Mouse (Mus musculus): ENCODE measurements around the gene Cd300e.
"Not testable (repeated sequence)": the region's sequence is repeated elsewhere in the genome, so short reads cannot be mapped to it uniquely, and the experiment has no call there.

Gene Cd300e

DNA sequence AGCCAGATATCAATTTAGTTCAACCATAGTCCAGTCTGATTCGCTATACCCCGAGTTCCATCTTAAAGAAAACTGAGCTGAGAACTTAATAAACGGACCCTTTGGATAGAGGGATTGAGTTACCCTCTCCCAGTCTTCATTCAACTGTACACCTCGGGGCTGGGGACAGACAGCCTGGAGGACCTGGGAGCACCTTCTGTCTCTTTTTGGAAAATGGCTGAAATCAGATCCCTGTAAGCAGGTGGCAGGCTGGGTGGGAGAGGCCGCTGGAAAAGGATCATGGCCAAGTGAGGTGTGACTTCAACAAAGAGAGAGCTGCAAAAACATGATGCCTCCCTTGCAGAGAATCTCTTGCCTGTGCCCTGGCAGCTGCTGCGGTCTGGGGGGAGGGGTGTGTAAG, 20.2 kb upstream of the Cd300e start:
- no peak for DNase-seq (ENCODE audit: low read depth, low spot score)

DNA sequence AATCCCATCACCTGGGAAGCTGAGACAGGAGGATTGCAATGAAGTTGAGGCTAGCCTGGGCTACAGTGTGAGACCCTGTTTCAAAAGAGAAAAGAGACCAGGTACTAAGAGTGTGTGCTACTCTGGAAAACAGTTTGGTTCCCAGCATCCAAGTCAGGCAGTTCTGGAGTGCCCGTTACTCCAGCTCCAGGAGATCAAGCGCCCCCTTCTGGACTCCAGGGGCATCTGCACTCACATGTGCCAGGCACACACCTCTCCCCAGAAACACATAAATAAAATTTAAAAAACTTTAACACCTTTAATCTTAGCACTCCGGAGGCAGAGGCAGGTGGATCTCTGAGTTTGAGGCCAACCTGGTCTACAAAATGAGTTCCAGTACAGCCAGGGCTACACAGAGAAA, 19.4 kb upstream of the Cd300e start:
- no peak for DNase-seq (ENCODE audit: low read depth, low spot score)

DNA sequence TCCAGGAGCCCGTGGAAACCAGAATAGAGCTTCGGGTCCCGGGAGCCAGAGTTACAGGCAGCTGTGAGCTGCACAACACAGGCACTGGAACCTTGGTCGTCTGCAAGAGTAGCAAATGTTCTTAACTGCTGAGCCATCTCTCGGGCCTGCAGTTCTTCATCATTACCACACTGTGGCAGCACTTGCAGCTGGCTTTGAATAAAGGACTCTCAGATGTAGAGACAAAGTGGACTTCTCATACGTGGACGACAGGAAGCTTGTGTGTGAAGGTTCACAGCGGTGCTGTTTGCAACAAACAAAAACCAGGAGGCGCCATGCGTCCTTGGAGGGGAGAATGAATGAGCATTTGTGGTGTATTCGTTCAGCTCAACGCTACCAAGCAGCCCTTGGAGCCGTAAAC, 18.9 kb upstream of the Cd300e start:
- peak; percentile 61 for DNase-seq (ENCODE audit: low read depth, low spot score)

DNA sequence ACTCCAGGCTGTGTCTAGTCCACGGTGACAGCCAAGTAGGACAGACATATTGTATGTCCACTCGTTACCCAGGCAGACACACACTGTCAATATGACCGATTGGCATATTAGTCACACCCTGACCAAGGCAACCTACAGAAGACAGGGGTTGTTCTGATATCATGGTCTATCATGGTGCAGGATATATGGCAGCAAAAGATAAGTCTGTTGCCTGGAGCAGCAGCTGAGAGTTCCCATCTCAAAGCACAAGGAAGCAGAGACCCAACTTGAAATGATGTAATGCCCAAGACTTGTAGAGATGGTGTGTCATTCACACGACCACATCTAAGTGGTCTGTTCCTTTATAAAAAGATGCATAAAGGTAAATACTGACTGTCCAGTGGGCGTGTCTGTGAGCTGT, 16.7 kb upstream of the Cd300e start:
- no peak for DNase-seq (ENCODE audit: low read depth, low spot score)

DNA sequence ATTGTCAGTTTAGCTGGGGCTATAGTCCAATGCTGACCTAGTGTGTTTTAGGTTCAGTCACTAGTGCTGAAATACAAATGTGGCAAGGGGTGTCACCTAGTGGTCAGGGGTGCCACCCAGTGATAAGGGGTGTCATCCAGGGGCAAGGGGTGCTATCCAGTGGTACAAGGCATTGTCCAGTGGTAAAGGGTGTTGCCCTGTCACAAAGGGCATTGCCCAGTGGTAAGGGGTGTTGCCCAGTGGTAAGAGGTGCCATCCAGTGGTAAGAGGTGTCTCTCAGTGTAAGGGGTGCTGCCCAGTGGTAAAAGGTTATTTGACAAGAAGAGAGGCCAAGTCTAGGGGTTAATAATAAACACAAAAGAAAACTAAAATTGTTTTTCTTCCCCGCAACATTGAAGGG, 15.5 kb upstream of the Cd300e start:
- no peak for DNase-seq (ENCODE audit: low read depth, low spot score)

DNA sequence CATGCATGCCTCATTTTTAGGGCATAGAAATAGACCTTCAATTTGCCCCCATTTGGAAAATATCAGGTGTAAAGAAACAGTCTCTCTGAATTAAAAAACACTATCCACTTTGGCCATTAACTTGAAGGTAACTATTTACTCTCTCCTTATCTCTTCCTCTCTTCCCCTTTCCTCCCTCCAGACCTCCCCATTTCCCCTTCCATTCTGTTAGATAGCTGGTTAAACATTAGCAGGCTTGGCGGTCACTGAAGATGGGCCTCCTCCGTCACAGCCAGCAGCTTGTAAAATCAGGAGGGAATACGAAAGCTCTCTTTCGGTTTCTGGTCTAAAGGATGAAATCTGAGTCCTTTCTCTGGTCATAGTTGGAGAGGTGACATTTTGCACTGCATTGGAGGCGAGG, 13.9 kb upstream of the Cd300e start:
- DNase-seq (ENCODE audit: low read depth, low spot score) = no peak

DNA sequence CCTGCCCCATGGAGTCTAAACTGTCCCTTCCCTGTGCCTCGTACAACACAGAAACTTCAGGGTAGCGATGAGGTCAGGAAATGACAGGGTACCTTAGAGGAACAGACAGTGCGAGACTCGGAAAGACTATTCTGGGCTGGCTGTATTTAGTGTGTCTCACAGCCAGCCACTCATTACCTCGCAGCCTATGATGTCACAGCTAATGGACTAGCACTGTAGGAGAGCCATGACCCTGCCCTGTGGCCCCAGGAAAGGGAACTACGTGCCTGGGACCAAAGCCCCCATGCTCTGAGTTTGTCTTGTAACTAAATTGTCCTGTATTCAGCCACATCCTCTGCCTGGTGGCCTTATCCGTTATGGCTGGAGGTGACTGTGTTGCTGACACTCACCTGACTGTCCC, 13.4 kb upstream of the Cd300e start:
- DNase-seq (ENCODE audit: low read depth, low spot score) = no peak

- no peak for DNase-seq (ENCODE audit: low read depth, low spot score)
Measured at GRCm38 (mm10) chr11:115073002-115073401, 11.0 kb upstream of the Cd300e start.

- peak; percentile 24 for DNase-seq (ENCODE audit: low read depth, low spot score)
Measured at GRCm38 (mm10) chr11:115071631-115072294, 9.8 kb upstream of the Cd300e start.

DNA sequence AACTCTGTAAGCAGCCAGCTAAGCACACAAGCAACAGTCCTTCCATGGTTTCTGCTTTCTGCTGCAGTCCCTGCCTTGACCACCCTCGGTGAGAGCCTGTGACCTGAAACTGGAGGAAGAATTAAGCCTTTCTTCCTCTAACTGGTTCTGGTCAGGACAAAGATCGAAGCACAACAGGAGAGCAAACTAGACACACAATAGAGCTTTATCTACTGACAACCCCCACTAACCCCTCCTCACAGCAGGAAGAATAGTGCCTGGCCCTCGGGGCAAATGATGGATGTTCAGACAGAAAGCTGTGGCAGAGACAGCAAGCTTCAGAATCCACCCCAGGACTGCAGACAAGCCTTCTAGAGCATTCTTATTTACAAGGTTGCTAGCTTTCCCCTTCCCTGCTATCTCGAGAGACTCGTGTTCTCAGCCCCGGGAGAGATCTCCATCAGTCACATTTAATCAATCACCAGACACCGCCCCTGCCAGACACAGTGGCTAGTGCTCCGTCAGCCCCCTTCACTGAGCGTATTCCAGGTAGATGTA, 9.1 kb upstream of the Cd300e start:
- DNase-seq (ENCODE audit: low read depth, low spot score) = peak; percentile 17

GRCm38 (mm10) chr11:115066768-115067167, 4.8 kb upstream of the Cd300e start:
- no peak for DNase-seq (ENCODE audit: low read depth, low spot score)

- DNase-seq (ENCODE audit: low read depth, low spot score) = no peak
Measured at GRCm38 (mm10) chr11:115059797-115060196, 2.2 kb downstream of the Cd300e start.

- DNase-seq (ENCODE audit: low read depth, low spot score) = no peak
Measured at GRCm38 (mm10) chr11:115058701-115059100, 3.3 kb downstream of the Cd300e start.

DNA sequence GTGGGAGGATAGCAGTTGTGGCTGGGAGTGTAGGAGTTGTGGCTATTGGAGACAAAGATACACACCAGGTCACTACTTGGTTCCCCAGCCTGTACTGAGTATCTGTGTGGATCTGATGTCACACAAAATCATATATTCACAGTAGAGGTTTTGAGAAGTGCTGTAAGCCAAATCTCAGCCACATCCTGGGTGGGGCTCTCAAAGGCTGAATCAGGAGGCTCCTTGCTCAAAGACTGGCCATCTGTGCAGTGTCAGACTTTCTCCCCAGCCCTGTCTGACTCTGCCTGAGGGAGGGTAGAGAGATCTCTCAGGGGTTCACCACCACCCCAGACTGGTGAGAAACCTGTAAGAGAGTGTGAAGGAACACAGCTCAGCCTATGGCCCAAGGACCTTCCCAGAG, 7.4 kb downstream of the Cd300e start:
- no peak for DNase-seq (ENCODE audit: low read depth, low spot score)

DNA sequence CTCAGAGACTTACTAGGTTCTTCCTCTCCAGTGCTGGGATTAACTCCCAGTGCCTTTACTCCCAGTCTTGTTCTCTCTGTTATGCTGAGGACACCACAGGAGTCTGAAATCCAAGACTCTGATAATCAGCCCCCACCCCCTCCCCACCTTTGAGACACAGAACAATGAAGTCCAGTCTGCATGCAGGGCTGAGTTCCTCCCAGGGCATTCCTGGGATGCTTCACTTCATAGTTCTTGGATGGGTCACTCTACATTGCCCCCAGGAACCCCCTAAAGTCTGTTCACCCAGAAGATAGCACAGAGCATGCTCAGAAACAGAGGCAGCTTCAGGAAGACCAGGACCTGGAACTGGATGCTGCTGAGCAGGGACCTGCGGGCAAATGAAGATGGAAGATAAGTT, 9.0 kb downstream of the Cd300e start:
- no peak for DNase-seq (ENCODE audit: low read depth, low spot score)

GRCm38 (mm10) chr11:115052206-115052605, 9.8 kb downstream of the Cd300e start:
- DNase-seq (ENCODE audit: low read depth, low spot score) = peak; percentile 65

GRCm38 (mm10) chr11:115049282-115049895, 12.6 kb downstream of the Cd300e start:
- no peak for DNase-seq (ENCODE audit: low read depth, low spot score)

GRCm38 (mm10) chr11:115048259-115048658, 13.7 kb downstream of the Cd300e start, which contains the start of gene Cd300ld3:
Gene Cd300ld3, minus strand, starts transcription at chr11:115048409.
- DNase-seq (ENCODE audit: low read depth, low spot score) = no peak

DNA sequence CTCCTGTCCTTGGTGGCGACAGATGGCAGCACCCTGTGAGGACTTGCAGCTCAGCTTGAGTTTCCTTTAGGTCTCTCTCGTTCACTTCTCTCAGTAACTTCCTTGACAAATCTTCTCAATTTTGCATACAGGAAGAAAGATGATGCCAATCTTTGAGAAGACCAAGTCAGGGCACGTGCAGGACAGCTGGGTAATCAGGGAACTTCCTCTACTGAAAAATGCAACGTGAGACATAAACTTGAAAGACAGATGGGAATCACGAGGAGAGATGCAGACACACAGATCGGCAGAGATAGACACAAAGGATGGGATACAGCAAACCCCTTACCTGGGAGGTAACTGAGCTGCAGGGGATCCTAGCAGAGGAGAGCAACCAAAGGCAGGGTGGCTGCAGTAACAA, 24.3 kb downstream of the Cd300e start, which contains the start of gene Cd300ld5:
Gene Cd300ld5, minus strand, starts transcription at position 101 of the 400 bp plus-strand sequence.
- DNase-seq (ENCODE audit: low read depth, low spot score) = not testable (repeated sequence)

- DNase-seq (ENCODE audit: low read depth, low spot score) = not testable (repeated sequence)
Measured at GRCm38 (mm10) chr11:115026912-115027311, 35.1 kb downstream of the Cd300e start, which contains the start of gene Cd300ld4. Gene Cd300ld4, minus strand, starts transcription at chr11:115027012.

GRCm38 (mm10) chr11:115016093-115016492, 45.9 kb downstream of the Cd300e start, which contains the start of gene Cd300ld2:
Gene Cd300ld2, minus strand, starts transcription at chr11:115016193.
- DNase-seq (ENCODE audit: low read depth, low spot score) = not testable (repeated sequence)

- DNase-seq (ENCODE audit: low read depth, low spot score) = no peak
Measured at GRCm38 (mm10) chr11:115004070-115004469, 57.9 kb downstream of the Cd300e start.
